Mouse (Mus musculus) layer of hippocampus, adult 11-12 months (tissue): Measurements from ENCODE around the gene Flt3l.
"Not testable (repeated sequence)": the region's sequence is repeated elsewhere in the genome, so short reads cannot be mapped to it uniquely, and the experiment has no call there.

Experiments used
- DNase-seq: peaks from one replicate; pipeline ENCODE4 v3.0.0; 2022; ENCODE audit warnings: low spot score

The Flt3l gene

DNA sequence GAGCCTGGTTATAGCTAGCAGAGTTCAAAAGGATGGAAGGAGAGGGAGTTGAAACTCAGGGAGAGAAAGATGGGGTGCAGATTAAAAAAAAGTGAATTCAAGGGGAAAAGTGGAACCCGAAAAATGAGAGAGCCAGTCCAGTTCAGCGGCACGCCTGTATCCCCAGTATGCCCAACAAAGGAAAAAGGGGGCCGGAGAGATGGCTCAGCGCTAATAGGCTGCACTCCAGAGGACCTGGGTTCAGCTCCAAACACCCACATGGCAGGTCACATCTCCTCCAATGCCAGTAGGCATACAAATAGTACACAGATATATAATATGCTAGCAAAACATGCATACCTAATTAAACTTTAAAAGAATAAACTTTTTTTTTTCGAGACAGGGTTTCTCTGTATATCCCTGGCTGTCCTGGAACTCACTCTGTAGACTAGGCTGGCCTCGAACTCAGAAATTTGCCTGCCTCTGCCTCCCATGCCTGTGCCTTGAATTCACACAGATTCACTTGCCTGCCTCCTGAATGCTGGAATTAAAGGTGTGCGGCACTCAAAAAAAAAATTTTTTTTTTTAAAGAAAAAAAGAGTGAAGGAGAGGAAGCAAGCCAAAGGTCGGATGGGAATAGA is 26.9 kb upstream of the Flt3l start:
- no peak for DNase-seq

DNA sequence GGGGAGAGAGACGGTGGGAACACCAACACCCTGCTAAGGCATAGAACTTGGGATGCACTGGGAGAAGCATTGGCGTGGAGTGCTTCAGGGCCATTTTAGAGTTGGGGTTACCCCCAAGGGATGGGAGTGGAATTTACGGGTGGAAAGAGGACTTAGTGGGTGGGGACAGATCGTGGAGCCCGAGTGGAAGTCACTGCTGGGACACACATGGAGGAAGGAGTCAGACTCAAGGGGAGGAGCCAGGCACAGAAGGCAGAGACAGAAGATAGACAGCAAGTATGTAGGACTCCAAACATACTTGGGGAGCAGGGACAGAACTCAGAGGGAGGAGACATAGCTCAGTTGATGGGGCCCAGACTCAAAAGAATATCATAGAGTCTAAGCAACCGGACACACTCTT is 26.3 kb upstream of the Flt3l start:
- no peak for DNase-seq

DNA sequence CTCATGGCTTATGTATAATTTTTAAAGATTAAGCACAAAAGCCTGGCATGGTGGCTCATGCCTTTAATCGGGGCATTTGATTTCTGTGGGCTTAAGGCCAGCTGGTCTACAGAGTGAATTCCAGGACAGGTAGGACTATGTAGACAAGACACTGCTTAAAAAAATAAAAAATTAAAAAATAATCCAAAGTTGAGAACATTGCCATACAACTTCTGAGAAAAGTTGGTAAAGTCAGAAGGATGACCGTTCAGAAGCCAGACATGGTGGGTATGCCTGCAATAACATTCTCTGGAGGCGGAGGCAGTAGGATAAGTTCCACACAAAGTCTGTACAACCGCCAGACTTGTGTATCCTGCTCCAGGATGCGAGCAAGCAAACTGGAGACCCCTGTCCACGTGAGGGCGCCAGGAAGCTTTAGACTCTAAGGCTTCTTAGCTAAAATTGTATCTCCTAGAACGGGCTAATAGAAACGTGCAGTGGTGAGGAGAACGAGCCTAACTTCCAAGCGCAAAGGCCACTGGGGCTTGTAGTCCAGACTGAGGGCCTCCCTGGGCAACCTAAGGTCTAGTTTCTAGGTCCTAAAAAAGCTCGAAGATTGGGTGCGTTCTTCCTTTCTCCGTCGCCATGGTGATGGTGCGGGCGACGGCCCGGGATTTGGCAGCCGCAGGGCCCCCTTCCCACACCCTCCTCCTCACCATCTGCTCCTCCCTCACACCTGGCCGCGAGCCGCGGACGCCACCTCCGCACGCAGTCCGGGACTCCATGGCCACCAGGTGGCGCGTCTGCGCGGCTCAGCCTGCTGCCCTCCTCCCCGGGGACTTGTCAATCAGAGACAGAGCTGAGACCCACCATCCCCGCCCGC is 25.6 kb upstream of the Flt3l start:
- DNase-seq = peak; percentile 92

DNA sequence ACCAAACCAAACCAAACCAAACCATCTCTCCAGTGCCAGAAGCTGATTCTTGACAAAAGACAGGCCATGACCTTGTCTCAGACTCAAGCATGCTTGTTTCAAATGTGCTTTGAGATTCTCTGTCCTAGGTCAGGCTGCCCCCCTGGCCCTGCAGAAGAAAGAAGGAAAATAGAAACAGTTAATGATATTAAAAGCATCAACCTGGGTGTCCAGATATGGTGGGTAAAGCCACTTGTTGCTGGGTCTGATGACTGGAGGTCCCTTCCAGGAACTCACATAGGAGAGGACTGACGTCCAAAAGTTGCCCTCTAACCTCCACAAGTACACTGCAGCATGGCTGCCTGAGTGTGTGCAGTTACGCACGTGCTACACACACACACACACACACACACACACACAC is 24.6 kb upstream of the Flt3l start:
- DNase-seq = no peak

DNA sequence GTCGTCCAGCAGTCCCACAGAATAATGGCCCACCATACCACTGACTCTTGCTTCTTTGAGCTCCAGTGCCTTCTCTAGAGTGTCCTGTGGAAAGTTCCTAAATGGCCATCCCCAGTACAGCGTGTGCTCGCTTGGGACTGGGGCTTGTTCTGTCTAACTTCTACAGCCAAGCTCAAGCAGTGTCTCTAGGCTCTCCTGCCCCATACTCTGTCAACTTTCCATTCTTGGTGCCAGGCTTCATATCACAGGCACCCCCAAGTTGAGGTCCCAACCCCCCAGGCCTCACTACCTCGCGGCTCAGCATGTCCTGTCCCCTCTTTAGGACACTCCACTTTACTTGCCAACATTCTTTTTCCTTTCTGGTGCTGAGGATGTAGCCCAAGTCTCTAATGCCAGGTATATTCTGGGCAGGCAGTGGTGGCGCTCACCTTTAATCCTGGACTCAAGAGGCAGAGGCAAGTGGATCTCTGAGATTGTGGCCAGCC is 24.1 kb upstream of the Flt3l start:
- no peak for DNase-seq

DNA sequence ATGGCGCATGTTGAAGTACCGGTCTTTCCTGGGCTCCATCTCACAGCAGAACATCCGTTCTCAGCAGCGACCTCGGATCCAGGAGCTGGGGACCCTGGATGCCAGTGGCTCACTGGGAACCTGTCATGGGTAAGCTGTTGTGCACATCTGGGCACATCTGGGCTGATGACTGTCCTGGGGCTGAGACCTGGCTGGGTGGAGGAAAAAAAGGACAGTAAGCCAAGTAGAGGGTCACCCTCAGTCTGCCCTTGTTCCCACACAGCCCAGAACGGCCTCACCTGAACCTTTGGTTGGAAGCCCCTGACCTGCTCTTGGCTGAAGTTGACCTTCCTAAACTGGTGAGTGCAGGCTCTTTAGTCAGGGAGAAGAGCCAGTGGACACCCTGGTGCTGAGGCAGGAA is 22.8 kb upstream of the Flt3l start:
- no peak for DNase-seq

DNA sequence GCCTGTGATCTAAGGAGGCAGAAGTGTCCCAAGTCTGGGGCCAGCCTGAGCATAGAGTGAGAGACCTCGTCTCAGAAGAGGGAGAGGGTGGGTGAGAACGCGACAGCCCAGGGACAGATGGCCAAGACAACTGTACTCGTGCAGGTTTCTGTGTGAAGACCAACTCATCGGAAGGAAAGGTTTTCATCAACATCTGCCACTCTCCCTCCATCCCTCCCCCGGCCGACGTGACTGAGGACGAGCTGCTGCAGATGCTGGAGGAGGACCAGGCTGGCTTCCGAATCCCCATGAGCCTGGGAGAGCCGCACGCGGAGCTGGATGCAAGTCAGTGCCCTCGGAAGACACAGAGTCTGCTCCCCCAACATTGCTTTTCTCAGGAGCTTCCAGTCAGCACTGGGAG is 21.2 kb upstream of the Flt3l start:
- no peak for DNase-seq

DNA sequence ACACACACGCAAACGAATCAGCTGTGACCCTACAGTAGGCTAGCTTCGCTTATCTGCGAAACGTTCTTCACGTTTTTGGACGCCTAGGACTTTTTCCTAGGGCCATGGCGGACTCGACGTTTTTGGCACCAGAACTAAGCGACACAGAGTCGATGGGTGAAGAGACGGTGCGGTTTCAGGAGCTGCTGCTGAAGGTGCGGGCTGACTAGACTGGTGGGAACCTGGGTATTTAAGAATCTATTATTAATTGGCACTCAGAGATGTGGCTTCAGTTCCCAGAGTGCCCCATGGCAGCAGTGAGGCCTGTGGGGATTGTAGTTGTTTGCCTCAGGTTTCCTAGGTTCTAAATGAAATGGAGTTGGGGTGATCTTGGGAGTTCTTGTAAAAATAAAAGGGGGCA is 20.0 kb upstream of the Flt3l start:
- DNase-seq = no peak

DNA sequence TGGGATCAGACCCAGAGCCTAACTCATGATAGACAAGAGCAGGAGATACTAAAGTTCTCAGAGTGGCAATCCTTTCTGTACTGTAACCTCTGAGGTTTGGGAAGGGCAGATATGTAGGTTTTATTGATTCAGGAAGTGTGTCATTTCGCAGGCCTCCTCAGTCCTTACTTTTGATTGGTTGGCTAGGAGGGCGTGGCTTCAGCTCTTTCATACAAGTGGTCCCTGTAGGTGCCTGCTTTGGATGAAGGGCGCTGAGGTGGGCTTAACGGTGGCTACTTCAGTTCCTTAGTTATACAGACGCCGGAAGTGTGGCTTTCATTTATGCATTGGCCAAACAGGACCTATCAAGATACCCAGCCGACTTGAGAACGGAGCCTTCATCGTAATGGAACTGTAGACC is 19.4 kb upstream of the Flt3l start:
- DNase-seq = no peak

DNA sequence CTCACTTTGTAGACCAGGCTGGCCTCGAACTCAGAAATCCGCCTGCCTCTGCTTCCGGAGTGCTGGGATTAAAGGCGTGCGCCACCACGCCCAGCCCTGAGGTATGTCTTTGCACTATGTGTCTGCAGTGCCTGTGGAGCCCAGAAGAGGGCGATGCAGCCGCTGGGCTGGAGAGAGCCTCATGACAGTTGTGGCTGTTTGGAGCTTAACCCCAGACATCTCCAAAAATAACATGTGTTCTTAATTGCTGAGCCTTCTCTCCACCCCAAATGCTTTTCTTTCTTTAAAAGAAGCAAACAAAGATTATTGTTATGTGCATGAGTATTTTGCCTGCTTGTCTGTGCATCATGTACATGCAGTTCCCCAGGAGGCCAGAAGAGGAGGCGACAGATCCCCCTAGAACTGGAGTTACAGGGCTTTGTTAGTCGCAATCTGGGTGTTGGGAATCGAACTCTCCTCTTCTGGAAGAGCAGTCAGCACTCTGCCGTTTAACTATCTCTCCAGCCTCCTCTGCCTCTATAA is 18.8 kb upstream of the Flt3l start:
- peak; percentile 68 for DNase-seq

DNA sequence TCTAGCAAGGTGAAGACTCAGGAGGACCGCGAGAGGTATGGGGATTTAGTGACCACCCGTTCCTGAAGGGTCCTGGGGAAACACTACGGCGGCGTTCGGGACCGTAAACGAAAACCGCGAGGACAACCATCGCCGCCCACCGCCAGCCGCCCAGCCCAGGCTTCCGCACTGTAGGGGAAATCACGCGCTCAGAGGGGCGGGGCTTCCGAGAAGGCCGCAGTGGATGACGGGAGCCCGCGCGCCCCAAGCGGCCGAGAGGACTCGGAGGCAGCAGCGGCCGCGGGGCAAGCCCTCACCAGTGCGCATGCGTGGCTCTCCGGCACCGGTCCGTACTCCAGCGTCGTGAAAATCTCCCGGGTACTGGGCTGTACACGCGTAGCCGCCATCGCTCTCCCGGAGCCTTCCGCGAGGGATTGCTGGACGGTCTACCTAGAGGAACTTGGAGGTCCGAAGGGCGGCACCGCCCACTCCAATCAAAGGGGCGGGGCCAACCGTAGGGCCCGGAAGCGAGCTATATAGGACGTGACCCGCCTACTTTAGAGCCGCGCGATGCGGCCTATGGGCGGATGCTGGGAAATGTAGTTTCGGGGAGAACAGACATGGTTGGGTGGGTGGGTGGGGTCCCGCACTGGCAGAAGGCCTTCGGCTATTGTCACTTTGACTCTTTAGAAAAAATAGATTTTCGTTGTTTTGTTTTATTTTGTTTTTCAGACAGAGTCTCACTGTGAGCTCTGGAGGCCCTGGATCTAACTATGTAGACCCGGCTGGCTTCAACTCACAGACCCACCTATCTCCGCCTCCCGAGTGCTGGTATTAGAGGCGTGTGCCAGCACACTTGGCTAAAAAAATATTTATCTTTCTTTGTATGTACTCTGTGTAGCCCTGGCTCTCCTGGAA is 18.1 kb upstream of the Flt3l start, which contains the start of the genes Pih1d1 and Aldh16a1:
Gene Pih1d1 (plus strand): TSS at position 208 of the 897 bp plus-strand sequence.
Gene Aldh16a1 (minus strand): TSS at position 489 of the 897 bp plus-strand sequence.
- peak; percentile 98 for DNase-seq

DNA sequence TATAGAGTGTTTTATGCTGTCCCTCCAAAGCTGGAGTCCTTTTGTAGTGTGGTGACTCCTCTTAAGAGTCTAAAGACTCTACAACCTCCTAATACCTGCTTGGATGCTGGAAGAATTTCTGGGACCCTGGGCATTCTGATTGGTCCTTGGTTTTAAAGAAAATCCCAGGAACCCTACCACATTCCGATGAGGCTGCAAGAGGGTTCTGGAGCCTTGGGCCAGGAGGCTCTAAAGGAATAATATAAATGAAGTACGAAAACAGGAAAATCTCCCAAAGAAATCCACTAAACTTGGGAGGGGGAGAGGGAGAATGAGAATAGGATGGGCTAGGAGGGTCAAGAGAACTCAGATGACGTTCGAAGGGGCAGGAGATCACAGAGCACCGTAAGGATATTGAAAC is 17.4 kb upstream of the Flt3l start:
- no peak for DNase-seq

DNA sequence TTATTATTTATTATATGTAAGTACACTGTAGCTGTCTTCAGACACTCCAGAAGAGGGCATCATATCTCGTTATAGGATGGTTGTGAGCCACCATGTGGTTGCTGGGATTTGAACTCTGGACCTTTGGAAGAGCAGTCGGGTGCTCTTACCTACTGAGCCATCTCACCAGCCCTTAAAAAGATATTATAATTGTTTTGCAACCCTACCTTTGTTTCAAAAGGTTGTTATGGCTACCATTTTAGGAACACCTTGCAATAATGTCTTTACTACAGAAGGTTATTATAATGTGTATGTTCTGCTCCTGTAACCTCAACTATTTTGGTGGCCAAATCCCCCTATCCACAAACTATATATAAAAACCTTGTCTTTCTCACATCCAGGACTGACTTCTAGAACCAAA is 16.8 kb upstream of the Flt3l start:
- not testable (repeated sequence) for DNase-seq

DNA sequence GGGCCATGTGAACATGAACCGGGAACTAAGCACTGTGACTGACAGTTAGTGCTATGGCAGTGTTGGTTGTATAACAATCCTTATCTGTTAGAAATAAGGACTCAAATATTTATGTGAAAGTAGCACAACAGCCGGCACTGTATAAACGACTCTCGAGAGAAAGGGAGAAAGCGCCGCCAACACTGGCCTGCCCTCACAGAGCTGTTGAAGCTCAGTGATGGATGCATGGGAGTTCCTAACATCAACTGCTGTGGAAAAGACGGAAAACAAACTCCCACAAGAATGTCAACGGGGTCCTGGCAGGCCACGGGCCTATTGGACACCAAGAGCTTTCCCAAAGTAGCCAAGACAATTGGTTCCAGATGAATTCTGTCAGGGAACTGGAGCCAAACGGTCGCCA is 15.1 kb upstream of the Flt3l start:
- no peak for DNase-seq

DNA sequence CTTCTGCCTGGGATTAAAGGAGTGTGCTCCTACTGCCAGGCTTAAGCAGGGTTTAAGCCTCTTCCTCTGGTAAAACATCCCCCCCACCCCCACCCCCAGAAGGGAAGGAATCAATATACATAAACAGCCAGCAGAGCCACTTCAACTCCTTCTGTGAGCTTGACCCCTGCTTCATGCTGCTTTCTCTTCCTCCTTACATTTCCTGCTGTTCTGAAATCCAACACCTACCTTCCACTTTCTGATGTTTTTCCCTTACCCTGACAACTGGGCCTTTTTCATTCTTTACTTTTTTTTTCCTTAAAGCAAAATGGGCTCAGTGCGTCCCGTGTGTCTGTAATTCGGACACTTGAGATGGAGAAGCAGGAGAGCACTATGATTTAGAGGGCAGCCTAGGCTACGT is 14.1 kb upstream of the Flt3l start:
- no peak for DNase-seq

DNA sequence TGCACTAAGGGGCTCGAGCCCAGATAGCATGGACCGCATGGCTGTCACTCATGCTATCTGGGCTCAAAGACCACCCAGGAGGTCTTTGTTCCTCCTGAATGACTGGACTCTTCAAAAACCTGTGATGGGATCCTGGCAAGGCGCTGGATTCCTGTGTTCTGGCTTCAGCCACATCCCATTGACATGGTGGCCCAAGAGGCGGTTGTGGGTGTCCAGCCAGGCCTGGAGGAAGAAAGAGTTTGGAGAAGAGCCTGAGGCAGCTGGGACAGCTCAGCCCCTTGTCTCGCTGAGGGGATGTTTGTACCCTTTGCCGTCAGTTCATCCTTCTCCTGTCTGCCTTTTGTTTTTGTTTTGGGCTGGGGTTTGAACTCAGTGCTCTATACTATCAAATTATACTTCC is 13.3 kb upstream of the Flt3l start:
- no peak for DNase-seq

DNA sequence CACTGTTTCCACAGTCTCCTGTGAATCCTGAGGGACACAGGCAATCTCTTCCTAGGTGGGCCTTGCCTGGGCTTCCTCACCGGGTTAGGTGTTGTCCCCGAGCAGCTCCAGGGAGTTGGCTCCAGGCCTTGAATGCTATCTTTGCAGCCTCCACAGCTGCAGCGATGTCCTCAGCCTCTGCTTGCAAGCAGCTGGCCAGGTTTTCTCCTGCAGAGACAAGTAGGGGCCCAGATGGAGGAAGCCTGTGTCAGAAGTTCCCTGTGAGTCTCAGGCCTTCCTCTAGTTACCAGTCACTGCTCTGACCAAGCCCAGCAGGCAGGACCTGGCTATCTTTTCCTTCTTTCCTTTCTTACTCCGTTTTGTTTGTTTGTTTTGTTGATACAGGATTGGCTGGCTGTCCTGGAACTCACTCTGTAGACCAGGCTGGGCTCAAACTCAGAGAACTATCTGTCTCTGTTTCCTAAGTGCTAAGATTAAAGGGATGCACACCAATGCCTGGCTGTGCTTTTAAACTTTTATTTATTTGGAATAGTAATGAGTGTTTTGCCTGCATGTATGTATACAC is 12.4 kb upstream of the Flt3l start:
- DNase-seq = no peak

DNA sequence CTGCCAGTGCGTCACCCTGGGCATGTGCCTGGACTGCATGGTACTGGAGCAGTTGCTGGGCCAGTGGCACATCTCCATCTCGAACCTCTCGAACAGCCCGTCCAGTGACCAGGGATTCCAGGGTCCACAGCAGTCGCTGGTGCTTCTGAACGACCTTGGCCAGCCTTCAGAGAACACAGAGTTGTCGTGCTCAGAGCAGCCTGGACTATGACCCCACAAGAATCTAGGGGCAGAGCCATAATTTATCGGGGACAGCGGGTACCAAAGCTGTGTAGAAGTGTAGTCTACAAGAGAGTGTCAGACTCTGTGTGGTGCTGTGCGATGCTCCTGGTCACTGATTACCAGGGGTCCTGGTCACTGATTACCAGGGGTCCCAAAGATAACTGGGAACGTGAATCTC is 11.7 kb upstream of the Flt3l start:
- DNase-seq = no peak

DNA sequence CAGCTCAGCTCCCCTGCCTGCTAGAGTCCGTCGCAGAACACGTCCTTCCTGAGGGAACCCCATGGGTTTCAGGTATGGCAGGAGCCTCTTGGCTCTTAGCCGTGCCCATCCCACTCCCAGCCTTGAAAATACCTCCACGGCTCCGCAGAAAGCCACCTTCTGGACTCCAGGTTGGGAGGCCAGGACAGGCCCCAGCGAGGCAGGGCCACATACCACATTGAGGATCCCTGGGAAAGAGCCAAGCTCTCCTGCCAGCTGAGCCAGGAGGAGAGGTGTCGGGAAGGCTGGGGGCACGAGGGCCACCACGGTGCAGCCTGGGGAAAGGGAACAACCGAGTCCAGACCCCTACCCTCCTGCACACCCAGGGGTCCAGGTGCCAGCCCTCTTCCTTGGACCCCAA is 11.0 kb upstream of the Flt3l start:
- no peak for DNase-seq

DNA sequence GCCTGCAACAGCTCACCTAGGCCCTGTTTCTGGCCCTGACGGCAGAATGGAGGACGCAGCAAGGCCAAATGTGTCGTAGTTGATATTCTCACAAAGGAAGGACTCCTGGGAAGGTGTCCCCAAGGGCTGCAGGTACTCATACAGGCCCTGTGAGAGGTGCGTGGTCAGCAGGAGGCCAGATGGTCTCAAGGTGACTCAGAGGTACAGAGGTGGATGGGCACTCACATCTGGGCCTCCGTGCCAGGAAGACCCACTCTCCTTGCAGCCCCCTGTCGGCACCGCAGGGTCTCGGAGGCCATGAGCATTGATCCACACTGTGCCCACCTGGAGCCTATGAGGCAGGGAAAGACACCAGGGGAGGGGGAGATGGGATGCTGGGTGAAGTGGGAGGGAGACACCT is 9.2 kb upstream of the Flt3l start:
- DNase-seq = no peak

DNA sequence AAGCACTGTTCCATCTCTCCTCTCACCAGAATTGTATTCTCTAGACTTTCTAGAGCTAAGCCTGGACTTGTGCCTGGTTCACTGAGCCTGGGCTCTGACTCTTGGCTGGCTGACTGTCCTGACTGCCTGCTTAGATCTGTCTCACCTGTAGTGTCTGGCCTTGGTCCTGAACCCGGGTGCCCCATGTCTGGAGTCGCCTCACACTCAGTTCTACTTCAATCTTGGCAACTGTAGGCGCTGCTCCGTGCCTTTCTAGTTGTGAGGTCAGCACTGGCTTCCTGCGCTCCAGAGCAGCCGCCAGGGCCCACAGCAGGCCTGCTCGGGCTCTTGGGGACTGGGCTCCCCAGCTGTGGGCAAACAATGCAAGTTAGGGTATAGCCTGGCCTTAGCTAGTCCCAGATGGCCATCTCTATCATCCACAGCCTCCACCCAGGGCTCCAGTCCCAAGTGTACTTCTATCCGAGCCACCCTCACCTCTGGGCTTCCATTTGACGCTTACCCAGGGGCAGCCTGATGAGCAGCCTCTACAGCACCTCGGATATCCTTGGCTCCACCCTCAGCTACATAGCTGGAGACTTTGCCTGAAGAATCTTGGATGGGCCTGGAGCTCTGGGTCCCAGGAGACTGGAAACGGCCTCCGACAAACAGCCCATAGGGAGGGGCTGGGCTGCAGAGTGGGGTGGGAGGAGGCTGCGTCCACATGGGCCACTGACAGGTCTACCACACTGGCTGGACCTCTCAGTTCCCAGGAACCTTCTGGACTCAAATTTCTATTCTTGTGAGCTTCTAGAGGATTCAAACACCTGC is 8.3 kb upstream of the Flt3l start:
- no peak for DNase-seq
